8 mouse cellular contexts compared by ENCODE assay signal in the genomic region with DNA sequence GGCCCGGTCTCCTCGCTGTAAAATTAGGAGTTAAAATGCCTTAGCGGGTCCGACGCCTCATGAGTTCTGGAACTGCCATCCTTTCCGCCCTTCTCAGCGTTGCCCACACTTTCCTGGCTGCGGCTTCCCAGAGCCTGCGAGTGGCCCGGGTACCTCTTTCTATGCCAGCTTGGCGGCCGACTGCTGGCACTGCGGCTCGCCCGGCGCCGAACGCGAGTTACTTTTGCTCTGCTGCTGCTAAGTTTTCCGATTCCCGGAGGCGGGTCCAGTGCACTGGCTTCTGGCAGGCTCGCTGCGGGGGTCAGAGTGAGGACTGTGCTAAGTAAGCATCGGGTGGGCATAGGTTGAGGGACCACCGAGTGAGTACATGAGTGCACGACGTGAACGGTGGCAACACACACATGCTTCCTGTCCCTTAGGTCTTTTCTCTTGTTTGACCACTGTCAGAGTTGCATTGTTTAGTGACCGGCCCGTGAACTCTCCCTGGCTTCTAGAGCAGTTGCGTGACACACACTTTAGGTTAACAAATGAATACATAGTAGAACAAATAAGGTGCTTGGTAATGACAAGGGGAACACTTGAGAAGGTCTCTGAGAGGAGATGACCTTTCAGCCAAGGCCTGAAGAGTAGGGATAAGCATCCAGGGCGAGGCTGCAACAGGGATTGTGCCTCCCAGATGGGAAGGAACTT. TPM values are rescaled to one million over a fixed set of nuclear protein-coding genes. Genes with fewer than 3 reads are reported as not detected.
DNase-seq lines count a peak whose midpoint lies in the region; ATAC-seq lines count a peak whose summit lies in the region.

No protein-coding gene starts in this region.

- peaks cover 22% of the 10 kb centered on the region for H3K36me3 ChIP-seq in embryonic facial prominence, embryonic 12.5 days
- peaks cover 24% of the 10 kb centered on the region for H3K36me3 ChIP-seq in hindbrain, embryonic 10.5 days
- peaks cover 12% of the 10 kb centered on the region; the same call in 1 of the 2 replicates for H3K36me3 ChIP-seq in liver, embryonic 11.5 days (ENCODE audit: control insufficient read depth, insufficient read depth, low read length)
- H3K36me3 ChIP-seq in midbrain, embryonic 15.5 days (replicated peaks), result no peaks in the 10 kb centered on the region

- peaks cover 17% of the 10 kb centered on the region for H3K4me1 ChIP-seq in embryonic facial prominence, embryonic 12.5 days
- H3K4me1 ChIP-seq in hindbrain, embryonic 10.5 days (replicated peaks), result peaks cover 30% of the 10 kb centered on the region
- H3K4me1 ChIP-seq in liver, embryonic 11.5 days (replicated peaks; ENCODE audit: control insufficient read depth, insufficient read depth, low read length), result peaks cover 12% of the 10 kb centered on the region
- peaks cover 19% of the 10 kb centered on the region for H3K4me1 ChIP-seq in midbrain, embryonic 15.5 days

- H3K4me3 ChIP-seq in embryonic facial prominence, embryonic 12.5 days, result peak overlapping the region; percentile 89
- H3K4me3 ChIP-seq in hindbrain, embryonic 10.5 days, result peak overlapping the region; percentile 90
- peak overlapping the region; percentile 77 for H3K4me3 ChIP-seq in liver, embryonic 11.5 days (ENCODE audit: low read depth, low read length)
- peak overlapping the region; percentile 78 for H3K4me3 ChIP-seq in midbrain, embryonic 15.5 days

- peak overlapping the region; percentile 89 for H3K9ac ChIP-seq in embryonic facial prominence, embryonic 12.5 days
- peak overlapping the region; percentile 72 for H3K9ac ChIP-seq in liver, embryonic 11.5 days (ENCODE audit: low read depth, low read length)
- H3K9ac ChIP-seq in midbrain, embryonic 15.5 days, result peak overlapping the region; percentile 40

- H3K27ac ChIP-seq in embryonic facial prominence, embryonic 12.5 days, result no peak overlapping the region; the same call in 1 of the 2 replicates
- H3K27ac ChIP-seq in hindbrain, embryonic 10.5 days, result peak overlapping the region; percentile 92
- peak overlapping the region; percentile 22; the same call in 1 of the 2 replicates for H3K27ac ChIP-seq in liver, embryonic 11.5 days (ENCODE audit: low read depth, low read length)
- no peak overlapping the region for H3K27ac ChIP-seq in midbrain, embryonic 15.5 days

- H3K4me2 ChIP-seq in embryonic facial prominence, embryonic 12.5 days (replicated peaks), result peak overlapping the region; percentile 98
- H3K4me2 ChIP-seq in liver, embryonic 11.5 days, result peak overlapping the region; percentile 99
- peak overlapping the region; percentile 91 for H3K4me2 ChIP-seq in midbrain, embryonic 15.5 days

- peak; percentile 66 for DNase-seq in cerebellum, postnatal 10 days
- no peak for DNase-seq in cerebellum, adult 11-12 months
- no peak for DNase-seq in hindbrain, embryonic 10.5 days (ENCODE audit: low spot score)
- DNase-seq in liver, embryonic 11.5 days (ENCODE audit: low spot score), result no peak
- DNase-seq in urinary bladder, postnatal 10 days (ENCODE audit: low spot score), result no peak

- no peaks in the 10 kb centered on the region for H3K27me3 ChIP-seq in embryonic facial prominence, embryonic 12.5 days
- peaks cover 16% of the 10 kb centered on the region; the same call in 1 of the 2 replicates for H3K27me3 ChIP-seq in hindbrain, embryonic 10.5 days (ENCODE audit: insufficient read depth, poor library complexity, severe bottlenecking)
- H3K27me3 ChIP-seq in liver, embryonic 11.5 days (replicated peaks; ENCODE audit: control insufficient read depth, insufficient read depth, low read length), result no peaks in the 10 kb centered on the region
- no peaks in the 10 kb centered on the region for H3K27me3 ChIP-seq in midbrain, embryonic 15.5 days (replicated peaks)

- no peaks in the 10 kb centered on the region for H3K9me3 ChIP-seq in embryonic facial prominence, embryonic 12.5 days
- no peaks in the 10 kb centered on the region for H3K9me3 ChIP-seq in hindbrain, embryonic 10.5 days
- H3K9me3 ChIP-seq in liver, embryonic 11.5 days (ENCODE audit: control insufficient read depth, low read length), result no peaks in the 10 kb centered on the region
- no peaks in the 10 kb centered on the region for H3K9me3 ChIP-seq in midbrain, embryonic 15.5 days

- peak; percentile 33 for ATAC-seq in CD4-positive, CD25-positive, alpha-beta regulatory T cell, adult 4 months
- 0 out of 2 replicates have a peak, but pooled peaks have one; percentile 11 for ATAC-seq in embryonic facial prominence, embryonic 12.5 days (ENCODE audit: insufficient number of reproducible peaks, insufficient read depth, low FRiP score, low TSS enrichment)
- ATAC-seq in liver, embryonic 11.5 days (replicated peaks; ENCODE audit: low FRiP score), result peak; percentile 32
- peak; percentile 48 for ATAC-seq in midbrain, embryonic 15.5 days (replicated peaks)

- WGBS in embryonic facial prominence, embryonic 12.5 days, result 5% methylated on average over 33 of the region's 33 CpGs
- 3% methylated on average over 33 of the region's 33 CpGs for WGBS in hindbrain, embryonic 10.5 days
- 5% methylated on average over 33 of the region's 33 CpGs for WGBS in liver, embryonic 11.5 days
- 2% methylated on average over 33 of the region's 33 CpGs for WGBS in midbrain, embryonic 15.5 days

RNA-seq across cellular contexts. Expression of gene Cyb5rl, which starts 0.5 kb away (rescaled TPM):
- 10 to 100 TPM in 1 of 2 experiments, 1 to 10 TPM in 1; 7.1 to 15.3 TPM for polyA plus RNA-seq in CD4-positive, CD25-positive, alpha-beta regulatory T cell, adult 4 months (2017; shearing (Covaris generic))
- polyA plus RNA-seq in embryonic facial prominence, embryonic 12.5 days (2016; fragmentation: Nextera tagmentation; extraction: Ambion mirVana), result 4.6 and 5.9 TPM in 2 replicates
- 7.6 and 8.9 TPM in 2 replicates for polyA plus RNA-seq in hindbrain, embryonic 10.5 days (2016; fragmentation: Nextera tagmentation; extraction: Ambion mirVana)
- 5.7 and 5.9 TPM in 2 replicates for polyA plus RNA-seq in liver, embryonic 11.5 days (2014; fragmentation: Nextera tagmentation; extraction: Ambion mirVana)
- polyA plus RNA-seq in midbrain, embryonic 15.5 days (2015; fragmentation: Nextera tagmentation; extraction: Ambion mirVana), result 3.7 and 4.7 TPM in 2 replicates

RNA-seq across cellular contexts. Expression of gene Mrpl37, which starts 0.6 kb away (rescaled TPM):
- polyA plus RNA-seq in CD4-positive, CD25-positive, alpha-beta regulatory T cell, adult 4 months (2017; shearing (Covaris generic)), result 10 to 100 TPM; 46.4 to 48.2 TPM
- polyA plus RNA-seq in embryonic facial prominence, embryonic 12.5 days (2016; fragmentation: Nextera tagmentation; extraction: Ambion mirVana), result 96.9 and 100 TPM in 2 replicates
- polyA plus RNA-seq in hindbrain, embryonic 10.5 days (2016; fragmentation: Nextera tagmentation; extraction: Ambion mirVana), result 116 and 121 TPM in 2 replicates
- 122 and 128 TPM in 2 replicates for polyA plus RNA-seq in liver, embryonic 11.5 days (2014; fragmentation: Nextera tagmentation; extraction: Ambion mirVana)
- 77.7 and 82.3 TPM in 2 replicates for polyA plus RNA-seq in midbrain, embryonic 15.5 days (2015; fragmentation: Nextera tagmentation; extraction: Ambion mirVana)

RNA-seq across cellular contexts. Expression of gene Cdcp2, which starts 29.4 kb away (rescaled TPM):
- not detected for polyA plus RNA-seq in CD4-positive, CD25-positive, alpha-beta regulatory T cell, adult 4 months (2017; shearing (Covaris generic))
- 0.08 TPM in 2 replicates for polyA plus RNA-seq in embryonic facial prominence, embryonic 12.5 days (2016; fragmentation: Nextera tagmentation; extraction: Ambion mirVana)
- 0.30 TPM in 2 replicates for polyA plus RNA-seq in hindbrain, embryonic 10.5 days (2016; fragmentation: Nextera tagmentation; extraction: Ambion mirVana)
- not detected in 2 replicates for polyA plus RNA-seq in liver, embryonic 11.5 days (2014; fragmentation: Nextera tagmentation; extraction: Ambion mirVana)
- not detected in 2 replicates for polyA plus RNA-seq in midbrain, embryonic 15.5 days (2015; fragmentation: Nextera tagmentation; extraction: Ambion mirVana)

Comparison
In these comparisons a context has a peak if more than half of its experiments do, and no peak if none do; other contexts are left out.
1. DNase-seq: peak in cerebellum, postnatal 10 days (2 of 2); none in cerebellum, adult 11-12 months (single experiment), hindbrain, embryonic 10.5 days (single experiment), liver, embryonic 11.5 days (single experiment) and urinary bladder, postnatal 10 days (single experiment).
2. H3K27ac ChIP-seq: peak in hindbrain, embryonic 10.5 days (single experiment) and liver, embryonic 11.5 days (single experiment); none in embryonic facial prominence, embryonic 12.5 days (single experiment) and midbrain, embryonic 15.5 days (single experiment).
3. Peak in every context shown above with its lines, with median percentiles within 50 percentile points of each other: ATAC-seq, H3K4me2 ChIP-seq, H3K4me3 ChIP-seq and H3K9ac ChIP-seq.